Mouse (Mus musculus): ENCODE results near the gene Abca1. TPM values are rescaled to one million over a fixed set of nuclear protein-coding genes. Genes with fewer than 3 reads are reported as not detected.

Abca1 gene
- polyA plus RNA-seq, 1 experiment from 2014 or later, result 9.3 TPM

DNA sequence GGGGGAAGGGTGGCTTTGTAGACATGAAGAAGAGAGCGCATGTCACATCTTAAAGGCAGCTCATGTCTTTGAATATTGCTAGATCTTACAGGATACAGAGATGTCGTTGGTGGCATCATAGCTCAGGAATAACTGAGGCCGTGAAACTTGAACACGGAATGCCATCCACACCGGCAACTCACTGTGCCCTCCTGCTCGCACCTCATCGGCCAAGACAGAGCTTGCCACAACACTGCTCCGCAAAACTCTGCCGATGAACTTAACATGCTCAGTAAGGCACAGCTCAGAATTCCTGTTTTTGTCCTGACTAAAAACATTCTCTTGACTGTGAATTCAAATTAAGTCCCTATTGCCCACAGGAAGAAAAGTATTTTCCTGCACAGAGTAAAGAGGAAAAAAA is 59.2 kb downstream of the Abca1 start:
- Histone ChIP-seq H3K27ac (no peak overlapping the region), H3K4me2 (replicated peaks) (no peak overlapping the region), H3K27me3 (no peaks in the 10 kb centered on the region), H3K4me3 (no peak overlapping the region), H3K4me1 (no peaks in the 10 kb centered on the region), H3K9me3 (replicated peaks) (no peaks in the 10 kb centered on the region), H3K36me3 (no peaks in the 10 kb centered on the region), H3K9ac (no peak overlapping the region)
- ATAC-seq (ENCODE audit: low FRiP score), result no peak
- 91% methylated on average over 9 of the region's 9 CpGs for WGBS

GRCm38 (mm10) chr4:53094850-53095249 is 64.8 kb downstream of the Abca1 start:
- Histone ChIP-seq H3K27me3 (no peaks in the 10 kb centered on the region), H3K9ac (no peak overlapping the region), H3K36me3 (no peaks in the 10 kb centered on the region), H3K27ac (no peak overlapping the region), H3K4me2 (replicated peaks) (no peak overlapping the region), H3K9me3 (replicated peaks) (no peaks in the 10 kb centered on the region), H3K4me3 (no peak overlapping the region), H3K4me1 (no peaks in the 10 kb centered on the region)
- ATAC-seq (ENCODE audit: low FRiP score), result no peak
- 86% methylated on average over 4 of the region's 4 CpGs for WGBS

GRCm38 (mm10) chr4:53094331-53094730 is 65.4 kb downstream of the Abca1 start:
- Histone ChIP-seq H3K27ac (no peak overlapping the region), H3K4me2 (replicated peaks) (no peak overlapping the region), H3K9ac (no peak overlapping the region), H3K27me3 (no peaks in the 10 kb centered on the region), H3K9me3 (replicated peaks) (no peaks in the 10 kb centered on the region), H3K36me3 (no peaks in the 10 kb centered on the region), H3K4me1 (no peaks in the 10 kb centered on the region), H3K4me3 (no peak overlapping the region)
- 80% methylated on average over 3 of the region's 3 CpGs for WGBS
- ATAC-seq (ENCODE audit: low FRiP score), result no peak

DNA sequence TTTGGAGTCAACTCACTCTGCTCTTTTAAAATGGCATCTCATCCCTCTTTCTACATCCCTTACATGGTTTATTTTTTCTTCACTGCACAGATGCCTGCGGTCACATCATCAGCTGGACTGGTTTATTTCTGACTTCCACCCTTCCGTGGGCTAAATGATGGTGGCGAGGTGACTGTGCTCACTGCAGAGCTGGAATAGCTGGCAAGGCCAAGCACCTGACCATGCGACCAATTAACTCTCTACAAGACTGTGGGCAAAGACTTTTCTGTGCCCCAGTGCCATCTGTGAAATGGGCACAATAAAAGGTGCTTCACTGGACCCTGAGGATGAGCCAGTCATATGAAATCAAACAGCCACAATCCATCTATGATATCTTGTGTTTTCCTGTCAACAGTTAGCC is 66.1 kb downstream of the Abca1 start:
- ATAC-seq (ENCODE audit: low FRiP score), result no peak
- Histone ChIP-seq H3K4me1 (no peaks in the 10 kb centered on the region), H3K4me3 (no peak overlapping the region), H3K9me3 (replicated peaks) (no peaks in the 10 kb centered on the region), H3K4me2 (replicated peaks) (no peak overlapping the region), H3K36me3 (0 out of 2 replicates have a peak, but pooled peaks cover 1% of the 10 kb centered on the region), H3K27me3 (no peaks in the 10 kb centered on the region), H3K9ac (no peak overlapping the region), H3K27ac (no peak overlapping the region)
- WGBS, result 96% methylated on average over 4 of the region's 4 CpGs

GRCm38 (mm10) chr4:53089641-53090040 is 70.1 kb downstream of the Abca1 start:
- 91% methylated on average over 3 of the region's 3 CpGs for WGBS
- Histone ChIP-seq H3K9me3 (replicated peaks) (no peaks in the 10 kb centered on the region), H3K4me1 (no peaks in the 10 kb centered on the region), H3K27me3 (no peaks in the 10 kb centered on the region), H3K9ac (no peak overlapping the region), H3K4me2 (replicated peaks) (no peak overlapping the region), H3K36me3 (0 out of 2 replicates have a peak, but pooled peaks cover 2% of the 10 kb centered on the region), H3K4me3 (no peak overlapping the region), H3K27ac (no peak overlapping the region)
- no peak for ATAC-seq (ENCODE audit: low FRiP score)

DNA sequence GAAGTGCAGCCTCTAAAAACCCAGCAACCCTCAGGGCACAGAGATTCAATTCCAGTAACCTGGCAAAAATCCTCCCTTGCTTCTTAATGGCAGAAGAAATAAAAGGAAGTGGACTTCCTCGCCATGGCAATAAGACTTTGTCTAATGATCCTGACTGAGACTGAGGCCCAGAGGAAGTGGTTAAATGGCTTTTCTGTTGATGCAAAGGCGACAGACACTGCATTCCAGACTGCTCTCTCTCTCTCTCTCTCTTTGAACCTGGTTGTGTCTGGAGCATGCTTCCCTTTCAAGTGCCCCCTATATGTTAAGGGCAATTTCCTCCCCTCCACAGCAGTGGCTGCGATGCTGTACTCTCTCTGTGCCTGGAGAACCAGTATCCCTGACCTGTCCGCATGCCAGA is 70.7 kb downstream of the Abca1 start:
- Histone ChIP-seq H3K4me1 (no peaks in the 10 kb centered on the region), H3K27me3 (no peaks in the 10 kb centered on the region), H3K9me3 (replicated peaks) (no peaks in the 10 kb centered on the region), H3K4me2 (replicated peaks) (no peak overlapping the region), H3K9ac (no peak overlapping the region), H3K27ac (no peak overlapping the region), H3K4me3 (no peak overlapping the region), H3K36me3 (0 out of 2 replicates have a peak, but pooled peaks cover 5% of the 10 kb centered on the region)
- WGBS, result 76% methylated on average over 4 of the region's 4 CpGs
- ATAC-seq (ENCODE audit: low FRiP score), result no peak

- Histone ChIP-seq H3K9ac (no peak overlapping the region), H3K4me2 (replicated peaks) (no peak overlapping the region), H3K9me3 (replicated peaks) (no peaks in the 10 kb centered on the region), H3K4me1 (no peaks in the 10 kb centered on the region), H3K27ac (no peak overlapping the region), H3K4me3 (no peak overlapping the region), H3K27me3 (no peaks in the 10 kb centered on the region), H3K36me3 (0 out of 2 replicates have a peak, but pooled peaks cover 7% of the 10 kb centered on the region)
- ATAC-seq (ENCODE audit: low FRiP score), result no peak
- WGBS, result 79% methylated on average over 2 of the region's 2 CpGs
Measured at GRCm38 (mm10) chr4:53086636-53087035, 73.1 kb downstream of the Abca1 start.

DNA sequence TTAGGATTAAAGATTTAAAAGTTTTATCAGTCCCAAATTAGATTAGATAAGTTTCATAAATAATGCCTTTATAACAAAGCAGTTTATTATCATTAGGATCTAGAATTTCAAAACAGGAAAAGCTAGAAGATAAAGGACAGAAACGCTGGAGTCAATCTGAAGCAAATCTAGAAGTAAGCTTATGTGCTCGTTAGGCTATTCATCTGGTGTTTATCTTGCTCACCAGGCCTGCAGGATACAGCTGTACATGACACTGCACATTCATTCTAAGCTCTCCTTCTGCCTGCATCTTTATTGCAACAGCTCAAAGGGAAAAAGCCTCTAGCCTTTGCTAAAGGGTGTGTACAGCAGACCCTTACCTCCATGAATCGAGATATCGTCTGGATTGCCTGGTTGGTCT is 74.1 kb downstream of the Abca1 start:
- Histone ChIP-seq H3K4me1 (no peaks in the 10 kb centered on the region), H3K4me2 (replicated peaks) (no peak overlapping the region), H3K4me3 (no peak overlapping the region), H3K27me3 (no peaks in the 10 kb centered on the region), H3K27ac (no peak overlapping the region), H3K9me3 (replicated peaks) (no peaks in the 10 kb centered on the region), H3K36me3 (0 out of 2 replicates have a peak, but pooled peaks cover 7% of the 10 kb centered on the region), H3K9ac (no peak overlapping the region)
- no peak for ATAC-seq (ENCODE audit: low FRiP score)
- 82% methylated on average over 4 of the region's 4 CpGs for WGBS

- no peak overlapping the region for H3K4me3 ChIP-seq
- H3K9me3 ChIP-seq (replicated peaks), result no peaks in the 10 kb centered on the region
- H3K9ac ChIP-seq, result no peak overlapping the region
- H3K36me3 ChIP-seq, result 0 out of 2 replicates have a peak, but pooled peaks cover 12% of the 10 kb centered on the region
- H3K4me1 ChIP-seq, result no peaks in the 10 kb centered on the region
- H3K27ac ChIP-seq, result no peak overlapping the region
- H3K27me3 ChIP-seq, result no peaks in the 10 kb centered on the region
- no peak overlapping the region for H3K4me2 ChIP-seq (replicated peaks)
- 92% methylated on average over 2 of the region's 2 CpGs for WGBS
- no peak for ATAC-seq (ENCODE audit: low FRiP score)
Measured at GRCm38 (mm10) chr4:53083071-53083470, 76.6 kb downstream of the Abca1 start.

GRCm38 (mm10) chr4:53082451-53082850 is 77.2 kb downstream of the Abca1 start:
- H3K27ac ChIP-seq, result no peak overlapping the region
- peaks cover 16% of the 10 kb centered on the region; the same call in 1 of the 2 replicates for H3K36me3 ChIP-seq
- H3K27me3 ChIP-seq, result no peaks in the 10 kb centered on the region
- H3K9me3 ChIP-seq (replicated peaks), result no peaks in the 10 kb centered on the region
- no peak overlapping the region for H3K9ac ChIP-seq
- no peak overlapping the region for H3K4me2 ChIP-seq (replicated peaks)
- no peak overlapping the region for H3K4me3 ChIP-seq
- WGBS, result 88% methylated on average over 7 of the region's 7 CpGs
- H3K4me1 ChIP-seq, result no peaks in the 10 kb centered on the region
- ATAC-seq (ENCODE audit: low FRiP score), result no peak

GRCm38 (mm10) chr4:53081851-53082250 is 77.8 kb downstream of the Abca1 start:
- WGBS, result 91% methylated on average over 11 of the region's 11 CpGs
- no peak overlapping the region for H3K27ac ChIP-seq

DNA sequence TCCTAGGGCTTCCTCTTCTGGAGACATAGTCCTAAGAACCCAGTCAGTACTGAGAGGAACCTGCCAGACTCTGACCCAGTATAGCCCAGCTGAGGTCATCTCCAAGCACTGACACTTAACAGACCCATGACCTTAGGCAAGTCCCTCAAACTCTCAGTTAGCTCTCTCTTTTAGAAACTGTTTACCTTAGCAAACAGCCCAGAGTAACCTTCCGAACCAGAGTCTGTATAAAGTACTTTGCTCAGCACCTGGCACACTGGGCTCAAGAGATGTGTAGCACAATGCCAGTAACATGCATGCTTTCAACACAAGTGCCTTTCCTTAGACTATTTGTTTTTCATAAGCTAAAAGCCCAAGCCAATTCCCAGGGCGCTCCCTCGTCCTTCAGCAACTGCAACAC is 79.4 kb downstream of the Abca1 start:
- no peaks in the 10 kb centered on the region for H3K4me1 ChIP-seq
- no peak overlapping the region for H3K9ac ChIP-seq
- 86% methylated on average over 3 of the region's 3 CpGs for WGBS
- no peak for ATAC-seq (ENCODE audit: low FRiP score)
- no peak overlapping the region for H3K27ac ChIP-seq
- H3K4me2 ChIP-seq (replicated peaks), result no peak overlapping the region
- no peaks in the 10 kb centered on the region for H3K9me3 ChIP-seq (replicated peaks)
- no peaks in the 10 kb centered on the region for H3K27me3 ChIP-seq
- no peak overlapping the region for H3K4me3 ChIP-seq
- H3K36me3 ChIP-seq, result peaks cover 34% of the 10 kb centered on the region

More at GRCm38 (mm10) chr4:53081851-53082250, 77.8 kb downstream of the Abca1 start:
- no peaks in the 10 kb centered on the region for H3K9me3 ChIP-seq (replicated peaks)
- H3K4me1 ChIP-seq, result no peaks in the 10 kb centered on the region
- no peak overlapping the region for H3K9ac ChIP-seq
- no peak overlapping the region for H3K4me3 ChIP-seq
- H3K27me3 ChIP-seq, result no peaks in the 10 kb centered on the region
- no peak overlapping the region for H3K4me2 ChIP-seq (replicated peaks)
- ATAC-seq (ENCODE audit: low FRiP score), result no peak
- H3K36me3 ChIP-seq, result peaks cover 22% of the 10 kb centered on the region

- Histone ChIP-seq H3K9ac (no peak overlapping the region), H3K4me3 (no peak overlapping the region), H3K27me3 (no peaks in the 10 kb centered on the region), H3K9me3 (replicated peaks) (no peaks in the 10 kb centered on the region), H3K4me2 (replicated peaks) (no peak overlapping the region), H3K36me3 (peaks cover 36% of the 10 kb centered on the region), H3K27ac (no peak overlapping the region), H3K4me1 (no peaks in the 10 kb centered on the region)
- WGBS, result 89% methylated on average over 2 of the region's 2 CpGs
- no peak for ATAC-seq (ENCODE audit: low FRiP score)
Measured at GRCm38 (mm10) chr4:53078793-53079310, 80.8 kb downstream of the Abca1 start.
